Mouse (Mus musculus) lung, embryonic 14.5 days (tissue): ENCODE measurements around the gene Ajap1. TPM values are rescaled to one million over a fixed set of nuclear protein-coding genes. Genes with fewer than 3 reads are reported as not detected.
A peak's percentile ranks its signal among the peaks of the same experiment; 100 is the strongest.

ENCODE experiments used
- ATAC-seq: fragments of 200-750 bp; cut with Nextera tagmentation; 2 replicates; pipeline ENCODE4 v1.8.0; 2017; ENCODE audit warnings: mild to moderate bottlenecking, moderate TSS enrichment, moderate library complexity; ENCODE audit not compliant: insufficient read depth
- DNase-seq: peaks from one replicate; pipeline ENCODE4 v3.0.0-alpha.2; 2015
- H3K27ac ChIP-seq: fragments of 300-500 bp; sonication (generic); 2 replicates; pipeline ENCODE4 v1.5.1; 2014; ENCODE audit warnings: low read depth, mild to moderate bottlenecking, moderate library complexity
- H3K27me3 ChIP-seq: fragments of 300-500 bp; sonication (generic); 2 replicates; pipeline ENCODE4 v1.6.1; 2014; ENCODE audit warnings: low read length, control low read depth; ENCODE audit not compliant: insufficient read depth
- H3K36me3 ChIP-seq: fragments of 300-500 bp; sonication (generic); 2 replicates; pipeline ENCODE4 v1.6.1; 2014; ENCODE audit warnings: control low read depth; ENCODE audit not compliant: insufficient read depth
- H3K4me1 ChIP-seq: fragments of 300-500 bp; sonication (generic); 2 replicates; pipeline ENCODE4 v1.6.1; 2014; ENCODE audit warnings: antibody characterized with exemption, control low read depth; ENCODE audit not compliant: insufficient read depth
- H3K4me2 ChIP-seq: fragments of 300-500 bp; sonication (generic); 2 replicates; pipeline ENCODE4 v1.6.1; 2014; ENCODE audit warnings: mild to moderate bottlenecking
- H3K4me3 ChIP-seq: fragments of 300-500 bp; sonication (generic); 2 replicates; pipeline ENCODE4 v1.5.1; 2014; ENCODE audit warnings: low read depth, low read length
- H3K9ac ChIP-seq: fragments of 300-500 bp; sonication (generic); 2 replicates; pipeline ENCODE4 v1.6.1; 2014
- H3K9me3 ChIP-seq: fragments of 300-500 bp; sonication (generic); 2 replicates; pipeline ENCODE4 v1.6.1; 2016; ENCODE audit warnings: low read depth, low read length, control low read depth
- CTCF ChIP-seq: IDR thresholded peaks from 2 replicates; pipeline ENCODE4 v1.5.1; 2016; ENCODE audit warnings: antibody characterized with exemption, low read depth
- WGBS: fragments of 180-500 bp; shearing (Covaris S2); extraction: QIAGEN DNeasy Blood & Tissue Kit; methylation state at CpG from one replicate; pipeline ENCODE4 v1.1.7; 2014; 5-methylcytosine and 5-hydroxymethylcytosine counted together
- polyA plus RNA-seq: library from polyadenylated mRNA; unstranded; fragments of >200 nt; fragmentation: Nextera tagmentation; extraction: Ambion mirVana; gene quantifications from 2 replicates; pipeline ENCODE4 v1.2.1, GENCODE M21; 2014

The Ajap1 gene
- polyA plus RNA-seq, 1 experiment from 2014 or later, result not detected

GRCm38 (mm10) chr4:153453496-153453895 lies 29.1 kb downstream of the Ajap1 start:
- H3K9me3 ChIP-seq, result no peaks in the 10 kb centered on the region
- no peak overlapping the region for H3K4me3 ChIP-seq
- DNase-seq (no peak), ATAC-seq (no peak)
- 83% methylated on average over 7 of the region's 7 CpGs for WGBS
- H3K36me3 ChIP-seq, result no peaks in the 10 kb centered on the region
- no peaks in the 10 kb centered on the region for H3K4me1 ChIP-seq
- no peak for TF ChIP-seq CTCF
- no peak overlapping the region for H3K9ac ChIP-seq
- no peak overlapping the region for H3K27ac ChIP-seq
- no peaks in the 10 kb centered on the region for H3K27me3 ChIP-seq
- H3K4me2 ChIP-seq, result no peak overlapping the region

GRCm38 (mm10) chr4:153451516-153451915 lies 31.1 kb downstream of the Ajap1 start:
- no peak overlapping the region for H3K9ac ChIP-seq
- ATAC-seq (no peak), DNase-seq (no peak)
- TF ChIP-seq CTCF, result no peak
- no peaks in the 10 kb centered on the region for H3K9me3 ChIP-seq
- no peaks in the 10 kb centered on the region for H3K27me3 ChIP-seq
- no peak overlapping the region for H3K4me2 ChIP-seq
- no peaks in the 10 kb centered on the region for H3K4me1 ChIP-seq
- H3K36me3 ChIP-seq, result no peaks in the 10 kb centered on the region
- WGBS, result 84% methylated on average over 8 of the region's 8 CpGs
- H3K27ac ChIP-seq, result no peak overlapping the region
- no peak overlapping the region for H3K4me3 ChIP-seq

- Histone ChIP-seq H3K36me3 (no peaks in the 10 kb centered on the region), H3K4me3 (no peak overlapping the region), H3K9ac (no peak overlapping the region), H3K4me2 (no peak overlapping the region), H3K4me1 (no peaks in the 10 kb centered on the region), H3K9me3 (no peaks in the 10 kb centered on the region), H3K27ac (no peak overlapping the region), H3K27me3 (no peaks in the 10 kb centered on the region)
- TF ChIP-seq CTCF, result no peak
- 66% methylated on average over 10 of the region's 10 CpGs for WGBS
- no peak for ATAC-seq
- no peak for DNase-seq
Measured at GRCm38 (mm10) chr4:153442522-153442921, 40.1 kb downstream of the Ajap1 start.

- DNase-seq (no peak), ATAC-seq (no peak)
- H3K27me3 ChIP-seq, result no peaks in the 10 kb centered on the region
- H3K4me3 ChIP-seq, result no peak overlapping the region
- no peak for TF ChIP-seq CTCF
- H3K27ac ChIP-seq, result no peak overlapping the region
- no peaks in the 10 kb centered on the region for H3K36me3 ChIP-seq
- H3K4me2 ChIP-seq, result no peak overlapping the region
- no peaks in the 10 kb centered on the region for H3K9me3 ChIP-seq
- no peak overlapping the region for H3K9ac ChIP-seq
- 71% methylated on average over 11 of the region's 11 CpGs for WGBS
- no peaks in the 10 kb centered on the region for H3K4me1 ChIP-seq
Measured at GRCm38 (mm10) chr4:153439868-153440267, 42.7 kb downstream of the Ajap1 start.

- H3K27me3 ChIP-seq, result no peaks in the 10 kb centered on the region
- no peaks in the 10 kb centered on the region for H3K9me3 ChIP-seq
- no peak for ATAC-seq
- TF ChIP-seq CTCF, result no peak
- no peaks in the 10 kb centered on the region for H3K36me3 ChIP-seq
- DNase-seq, result no peak
- no peak overlapping the region for H3K27ac ChIP-seq
- H3K4me2 ChIP-seq, result no peak overlapping the region
- 66% methylated on average over 12 of the region's 12 CpGs for WGBS
- no peak overlapping the region for H3K9ac ChIP-seq
- H3K4me3 ChIP-seq, result no peak overlapping the region
- no peaks in the 10 kb centered on the region for H3K4me1 ChIP-seq
Measured at GRCm38 (mm10) chr4:153439031-153439430, 43.6 kb downstream of the Ajap1 start.

- no peak for DNase-seq
- no peak for TF ChIP-seq CTCF
- Histone ChIP-seq H3K27ac (no peak overlapping the region), H3K9ac (no peak overlapping the region), H3K27me3 (no peaks in the 10 kb centered on the region), H3K4me3 (no peak overlapping the region), H3K4me2 (no peak overlapping the region), H3K36me3 (no peaks in the 10 kb centered on the region), H3K4me1 (no peaks in the 10 kb centered on the region), H3K9me3 (no peaks in the 10 kb centered on the region)
- WGBS, result 74% methylated on average over 9 of the region's 9 CpGs
- no peak for ATAC-seq
Measured at GRCm38 (mm10) chr4:153437196-153437595, 45.4 kb downstream of the Ajap1 start.

- Histone ChIP-seq H3K9me3 (no peaks in the 10 kb centered on the region), H3K4me2 (no peak overlapping the region), H3K9ac (no peak overlapping the region), H3K4me1 (no peaks in the 10 kb centered on the region), H3K27me3 (no peaks in the 10 kb centered on the region), H3K27ac (no peak overlapping the region), H3K36me3 (no peaks in the 10 kb centered on the region), H3K4me3 (no peak overlapping the region)
- 52% methylated on average over 5 of the region's 5 CpGs for WGBS
- ATAC-seq, result no peak
- no peak for DNase-seq
- TF ChIP-seq CTCF, result no peak
Measured at GRCm38 (mm10) chr4:153435917-153436316, 46.7 kb downstream of the Ajap1 start.

- no peaks in the 10 kb centered on the region for H3K36me3 ChIP-seq
- no peak overlapping the region for H3K4me2 ChIP-seq
- H3K9me3 ChIP-seq, result no peaks in the 10 kb centered on the region
- no peaks in the 10 kb centered on the region for H3K27me3 ChIP-seq
- no peak overlapping the region for H3K4me3 ChIP-seq
- WGBS, result 64% methylated on average over 2 of the region's 2 CpGs
- H3K27ac ChIP-seq, result no peak overlapping the region
- ATAC-seq, result no peak
- no peaks in the 10 kb centered on the region for H3K4me1 ChIP-seq
- no peak for TF ChIP-seq CTCF
- no peak overlapping the region for H3K9ac ChIP-seq
- DNase-seq, result peak; percentile 35
Measured at GRCm38 (mm10) chr4:153429971-153430370, 52.6 kb downstream of the Ajap1 start.
